Mouse (Mus musculus) hindbrain, embryonic 16.5 days (tissue): ENCODE results near the gene Naaa. TPM values are rescaled to one million over a fixed set of nuclear protein-coding genes. Genes with fewer than 3 reads are reported as not detected.

Experiments
- ATAC-seq: fragments of 200-750 bp; cut with Nextera tagmentation; 2 replicates; pipeline ENCODE4 v1.8.0; 2017; ENCODE audit warnings: moderate TSS enrichment, moderate library complexity
- H3K27ac ChIP-seq: fragments of 300-500 bp; sonication (generic); 2 replicates; pipeline ENCODE4 v1.5.1; 2014; ENCODE audit warnings: low read depth, mild to moderate bottlenecking, control low read depth, low read length, moderate library complexity
- H3K27me3 ChIP-seq: fragments of 300-500 bp; sonication (generic); replicated peaks from 2 replicates; pipeline ENCODE4 v1.6.1; 2014; ENCODE audit warnings: low read length; ENCODE audit not compliant: control insufficient read depth, insufficient read depth
- H3K36me3 ChIP-seq: fragments of 300-500 bp; sonication (generic); 2 replicates; pipeline ENCODE4 v1.6.1; 2014; ENCODE audit warnings: mild to moderate bottlenecking, low read length, moderate library complexity, mixed read lengths; ENCODE audit not compliant: control insufficient read depth, insufficient read depth
- H3K4me1 ChIP-seq: fragments of 300-500 bp; sonication (generic); 2 replicates; pipeline ENCODE4 v1.6.1; 2014; ENCODE audit warnings: low read depth, low read length; ENCODE audit not compliant: control insufficient read depth, insufficient read depth
- H3K4me2 ChIP-seq: fragments of 300-500 bp; sonication (generic); 2 replicates; pipeline ENCODE4 v1.6.1; 2014; ENCODE audit warnings: mild to moderate bottlenecking, low read length, control low read depth, moderate library complexity
- H3K4me3 ChIP-seq: fragments of 300-500 bp; sonication (generic); 2 replicates; pipeline ENCODE4 v1.5.1; 2014; ENCODE audit warnings: mild to moderate bottlenecking, low read length, control low read depth, moderate library complexity
- H3K9ac ChIP-seq: fragments of 300-500 bp; sonication (generic); 2 replicates; pipeline ENCODE4 v1.6.1; 2014; ENCODE audit warnings: low read depth, mild to moderate bottlenecking, control low read depth, low read length, moderate library complexity
- H3K9me3 ChIP-seq: fragments of 300-500 bp; sonication (generic); 2 replicates; pipeline ENCODE4 v1.6.1; 2014; ENCODE audit warnings: mild to moderate bottlenecking, low read length, moderate library complexity; ENCODE audit not compliant: control insufficient read depth
- WGBS: fragments of 180-500 bp; shearing (Covaris S2); extraction: QIAGEN DNeasy Blood & Tissue Kit; methylation state at CpG from one replicate; pipeline ENCODE4 v1.1.7; 2014; 5-methylcytosine and 5-hydroxymethylcytosine counted together
- polyA plus RNA-seq: library from polyadenylated mRNA; unstranded; fragments of >200 nt; fragmentation: Nextera tagmentation; extraction: Ambion mirVana; gene quantifications from 2 replicates; pipeline ENCODE4 v1.2.1, GENCODE M21; 2015

The Naaa gene
- 23.8 and 28.5 TPM in 2 replicates for polyA plus RNA-seq

DNA sequence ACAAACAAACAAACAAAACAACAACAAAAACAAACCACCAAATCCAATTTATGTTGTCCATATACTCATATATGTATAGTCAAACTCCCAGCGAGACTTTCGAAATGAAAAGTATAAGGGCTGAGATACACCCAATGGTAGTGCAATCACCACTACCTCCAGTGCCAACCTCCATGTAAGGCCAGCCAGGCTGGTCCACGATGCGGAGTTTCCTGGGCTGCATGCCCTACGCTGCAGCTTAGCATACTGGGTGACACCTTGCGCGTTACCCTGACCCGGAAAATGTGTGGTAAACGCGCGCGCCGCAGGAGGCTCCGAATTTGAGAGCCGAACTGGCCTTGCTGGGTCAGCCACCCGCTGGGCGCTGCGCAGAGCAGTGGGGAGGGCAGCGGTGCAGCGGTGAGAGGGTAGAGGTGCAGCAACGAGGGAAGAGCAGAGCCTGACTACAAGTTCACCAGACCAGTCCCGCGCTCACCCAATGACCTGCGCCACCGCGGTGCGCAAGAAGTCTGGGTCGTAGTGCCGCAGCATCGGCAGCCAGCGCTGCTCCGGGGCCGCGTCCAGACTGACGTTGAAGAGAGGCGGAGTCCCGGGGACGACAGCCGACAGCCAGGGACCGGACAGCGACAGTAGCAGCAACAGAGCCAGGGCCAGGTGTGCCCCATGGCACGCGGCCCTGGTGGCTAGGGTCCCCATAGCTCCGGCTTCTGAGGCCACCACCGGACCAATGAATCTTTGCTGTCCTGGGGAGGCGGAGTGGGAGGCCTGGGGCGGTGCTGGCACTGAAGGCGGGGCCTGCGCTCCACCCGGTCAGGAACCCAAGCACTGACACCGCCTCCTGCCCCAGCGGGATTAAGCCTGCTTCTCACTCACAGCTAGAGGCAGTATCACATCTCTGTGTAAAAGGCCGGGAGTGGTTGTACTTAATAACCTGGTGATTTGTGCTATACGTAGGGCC is at the start of gene Naaa:
Gene Naaa, minus strand, starts transcription at position 734 of the 958 bp plus-strand sequence.
- Histone ChIP-seq H3K9me3 (no peaks in the 10 kb centered on the region), H3K4me1 (peaks cover 5% of the 10 kb centered on the region), H3K4me2 (peak within 1 kb of the TSS; percentile 86), H3K27me3 (no peaks in the 10 kb centered on the region), H3K4me3 (peak within 1 kb of the TSS; percentile 67), H3K36me3 (no peaks in the 10 kb centered on the region), H3K9ac (peak within 1 kb of the TSS; percentile 73), H3K27ac (peak within 1 kb of the TSS; percentile 69)
- 3% methylated on average over 52 of the region's 54 CpGs for WGBS
- peak; percentile 91 for ATAC-seq

GRCm38 (mm10) chr5:92327367-92327766 is 49.4 kb upstream of the Naaa start:
- Histone ChIP-seq H3K4me1 (no peaks in the 10 kb centered on the region), H3K27me3 (no peaks in the 10 kb centered on the region), H3K36me3 (no peaks in the 10 kb centered on the region), H3K4me3 (no peak overlapping the region), H3K9ac (no peak overlapping the region), H3K4me2 (no peak overlapping the region), H3K9me3 (no peaks in the 10 kb centered on the region), H3K27ac (no peak overlapping the region)
- 87% methylated on average over 6 of the region's 6 CpGs for WGBS
- ATAC-seq, result no peak

DNA sequence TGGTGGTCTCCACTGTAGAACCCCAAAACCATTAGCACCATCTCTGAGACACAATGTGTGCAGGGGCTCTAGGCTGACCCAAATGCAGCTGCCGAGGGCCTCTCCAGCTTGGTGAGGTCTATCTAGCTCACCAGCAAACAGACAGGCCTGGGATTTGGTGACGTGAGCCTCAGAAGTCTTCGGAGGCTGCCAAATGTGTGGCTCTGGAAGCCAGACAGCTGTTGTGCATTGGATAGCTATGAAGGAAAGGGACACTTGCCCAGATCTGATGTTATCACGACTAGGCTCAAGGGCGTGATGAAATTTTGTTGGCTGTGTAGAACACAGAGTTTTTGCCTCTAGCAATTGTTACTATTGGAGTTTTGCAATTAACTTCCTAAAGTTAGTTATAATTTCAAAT is 45.3 kb upstream of the Naaa start:
- WGBS, result 81% methylated on average over 5 of the region's 5 CpGs
- no peak overlapping the region for H3K4me2 ChIP-seq

GRCm38 (mm10) chr5:92322612-92323011 is 44.6 kb upstream of the Naaa start:
- Histone ChIP-seq H3K27me3 (no peaks in the 10 kb centered on the region), H3K36me3 (no peaks in the 10 kb centered on the region), H3K4me2 (no peak overlapping the region), H3K4me3 (no peak overlapping the region), H3K4me1 (no peaks in the 10 kb centered on the region), H3K27ac (no peak overlapping the region), H3K9ac (no peak overlapping the region), H3K9me3 (no peaks in the 10 kb centered on the region)
- 90% methylated on average over 4 of the region's 4 CpGs for WGBS
- ATAC-seq, result no peak

More for the DNA sequence above, 45.3 kb upstream of the Naaa start:
- Histone ChIP-seq H3K27ac (no peak overlapping the region), H3K4me1 (no peaks in the 10 kb centered on the region), H3K36me3 (no peaks in the 10 kb centered on the region), H3K27me3 (no peaks in the 10 kb centered on the region), H3K9ac (no peak overlapping the region), H3K9me3 (no peaks in the 10 kb centered on the region), H3K4me3 (no peak overlapping the region)
- no peak for ATAC-seq

- no peak overlapping the region for H3K4me2 ChIP-seq
- no peak overlapping the region for H3K4me3 ChIP-seq
- H3K9ac ChIP-seq, result no peak overlapping the region
- H3K4me1 ChIP-seq, result no peaks in the 10 kb centered on the region
- no peaks in the 10 kb centered on the region for H3K27me3 ChIP-seq
- ATAC-seq, result no peak
- no peak overlapping the region for H3K27ac ChIP-seq
- H3K9me3 ChIP-seq, result no peaks in the 10 kb centered on the region
- no peaks in the 10 kb centered on the region for H3K36me3 ChIP-seq
- WGBS, result 69% methylated on average over 8 of the region's 8 CpGs
These were observed 43.8 kb upstream of the Naaa start for GRCm38 (mm10) chr5:92321631-92322400.

DNA sequence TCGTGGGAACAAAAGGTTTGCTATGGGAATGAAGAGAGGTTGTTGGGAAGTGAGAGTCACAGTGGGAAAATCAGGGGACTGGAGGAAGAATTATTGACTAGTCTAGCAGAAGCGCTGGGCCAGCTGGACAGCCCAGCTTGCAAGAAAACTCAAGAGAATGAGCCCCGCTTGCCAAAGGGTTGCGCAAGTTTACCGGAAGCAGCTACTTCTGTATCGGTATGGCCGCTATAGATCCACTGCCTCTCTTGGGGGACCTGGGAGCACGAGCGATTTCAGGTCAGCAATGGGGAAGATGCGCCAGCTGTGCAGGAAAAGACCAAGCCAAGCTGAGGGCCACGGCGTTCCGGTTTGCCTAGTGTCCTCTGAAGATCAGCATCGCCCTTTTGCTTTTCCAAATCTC is 40.6 kb upstream of the Naaa start:
- no peak overlapping the region for H3K9ac ChIP-seq
- H3K27me3 ChIP-seq, result no peaks in the 10 kb centered on the region
- no peak overlapping the region for H3K27ac ChIP-seq
- no peak overlapping the region for H3K4me2 ChIP-seq
- H3K4me1 ChIP-seq, result no peaks in the 10 kb centered on the region
- H3K36me3 ChIP-seq, result no peaks in the 10 kb centered on the region
- no peak overlapping the region for H3K4me3 ChIP-seq
- 95% methylated on average over 14 of the region's 14 CpGs for WGBS
- H3K9me3 ChIP-seq, result no peaks in the 10 kb centered on the region
- no peak for ATAC-seq

DNA sequence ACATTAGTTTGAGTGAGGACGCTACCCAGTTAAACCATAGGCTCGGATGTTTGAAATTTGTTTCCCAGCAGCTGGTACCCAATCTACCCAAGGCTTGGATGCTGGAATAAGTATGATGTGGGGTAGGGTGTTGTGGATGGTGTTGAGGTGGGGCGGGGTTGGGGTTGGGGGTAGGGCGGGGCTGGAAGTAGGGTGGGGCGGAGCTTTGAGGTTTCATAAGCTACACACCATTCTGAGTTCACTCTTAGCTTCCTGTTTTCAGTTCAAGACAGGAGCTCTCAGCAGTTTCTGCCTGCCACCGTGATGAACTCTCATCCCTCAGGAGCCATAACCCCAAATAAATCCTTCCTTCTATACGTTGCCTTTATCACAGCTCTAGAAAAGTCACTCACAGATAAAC is 40.1 kb upstream of the Naaa start:
- 86% methylated on average over 7 of the region's 7 CpGs for WGBS
- no peak for ATAC-seq
- no peaks in the 10 kb centered on the region for H3K36me3 ChIP-seq
- H3K9me3 ChIP-seq, result no peaks in the 10 kb centered on the region
- no peaks in the 10 kb centered on the region for H3K4me1 ChIP-seq
- H3K27me3 ChIP-seq, result no peaks in the 10 kb centered on the region
- H3K27ac ChIP-seq, result no peak overlapping the region
- H3K4me3 ChIP-seq, result no peak overlapping the region
- H3K9ac ChIP-seq, result no peak overlapping the region
- H3K4me2 ChIP-seq, result no peak overlapping the region

GRCm38 (mm10) chr5:92313776-92314175 is 35.8 kb upstream of the Naaa start:
- ATAC-seq, result no peak
- Histone ChIP-seq H3K9ac (no peak overlapping the region), H3K4me2 (no peak overlapping the region), H3K9me3 (no peaks in the 10 kb centered on the region), H3K4me3 (no peak overlapping the region), H3K36me3 (no peaks in the 10 kb centered on the region), H3K27me3 (no peaks in the 10 kb centered on the region), H3K4me1 (peaks cover 9% of the 10 kb centered on the region), H3K27ac (no peak overlapping the region)
- WGBS, result 83% methylated on average over 7 of the region's 7 CpGs
